Mouse (Mus musculus) limb, embryonic 15.5 days (tissue): Measurements from ENCODE around the gene Tmem107. TPM values are rescaled to one million over a fixed set of nuclear protein-coding genes. Genes with fewer than 3 reads are reported as not detected.

Source experiments
- ATAC-seq: fragments of 200-750 bp; cut with Nextera tagmentation; 2 replicates; pipeline ENCODE4 v1.8.0; 2017; ENCODE audit warnings: low read depth, moderate TSS enrichment; ENCODE audit not compliant: insufficient number of reproducible peaks, low FRiP score, low TSS enrichment
- H3K27ac ChIP-seq: fragments of 300-500 bp; sonication (generic); 2 replicates; pipeline ENCODE4 v1.5.1; 2015; ENCODE audit warnings: moderate library complexity, mild to moderate bottlenecking, inconsistent platforms
- H3K27me3 ChIP-seq: fragments of 300-500 bp; sonication (generic); 2 replicates; pipeline ENCODE4 v1.6.1; 2015; ENCODE audit warnings: inconsistent platforms
- H3K36me3 ChIP-seq: fragments of 300-500 bp; sonication (generic); 2 replicates; pipeline ENCODE4 v1.6.1; 2015; ENCODE audit warnings: inconsistent platforms
- H3K4me1 ChIP-seq: fragments of 300-500 bp; sonication (generic); 2 replicates; pipeline ENCODE4 v1.6.1; 2015; ENCODE audit warnings: inconsistent platforms
- H3K4me2 ChIP-seq: fragments of 300-500 bp; sonication (generic); 2 replicates; pipeline ENCODE4 v1.6.1; 2015; ENCODE audit warnings: mild to moderate bottlenecking, inconsistent platforms
- H3K4me3 ChIP-seq: fragments of 300-500 bp; sonication (generic); 2 replicates; pipeline ENCODE4 v1.5.1; 2015; ENCODE audit warnings: mild to moderate bottlenecking, inconsistent platforms
- H3K9ac ChIP-seq: fragments of 300-500 bp; sonication (generic); 2 replicates; pipeline ENCODE4 v1.6.1; 2015; ENCODE audit warnings: inconsistent platforms
- H3K9me3 ChIP-seq: fragments of 300-500 bp; sonication (generic); 2 replicates; pipeline ENCODE4 v1.6.1; 2016; ENCODE audit warnings: inconsistent platforms
- WGBS: fragments of 180-500 bp; shearing (Covaris S2); methylation state at CpG from one replicate; pipeline ENCODE4 v1.1.7; 2015; 5-methylcytosine and 5-hydroxymethylcytosine counted together
- polyA plus RNA-seq: library from polyadenylated mRNA; unstranded; fragments of >200 nt; fragmentation: Nextera tagmentation; extraction: Ambion mirVana; gene quantifications from 2 replicates; pipeline ENCODE4 v1.2.1, GENCODE M21; 2015

Gene Tmem107
- polyA plus RNA-seq, 1 experiment from 2014 or later = 64.8 TPM

- Histone ChIP-seq H3K9ac (peak overlapping the region; percentile 49; the same call in 1 of the 2 replicates), H3K27me3 (no peaks in the 10 kb centered on the region), H3K27ac (peak overlapping the region; percentile 80; the same call in 1 of the 2 replicates), H3K9me3 (no peaks in the 10 kb centered on the region), H3K4me2 (peak overlapping the region; percentile 93), H3K36me3 (peaks cover 28% of the 10 kb centered on the region), H3K4me3 (peak overlapping the region; percentile 79), H3K4me1 (peaks cover 26% of the 10 kb centered on the region)
- 9% methylated on average over 9 of the region's 9 CpGs for WGBS
- no peak for ATAC-seq
Observed at GRCm38 (mm10) chr11:69046395-69046774, 24.2 kb upstream of the Tmem107 start.

- Histone ChIP-seq H3K9ac (no peak overlapping the region), H3K27me3 (no peaks in the 10 kb centered on the region), H3K4me2 (peak overlapping the region; percentile 93), H3K36me3 (peaks cover 28% of the 10 kb centered on the region), H3K4me1 (peaks cover 26% of the 10 kb centered on the region), H3K9me3 (no peaks in the 10 kb centered on the region), H3K4me3 (no peak overlapping the region), H3K27ac (no peak overlapping the region)
- no peak for ATAC-seq
- WGBS = 87% methylated on average over 12 of the region's 12 CpGs
Observed at GRCm38 (mm10) chr11:69047592-69047991, 23.0 kb upstream of the Tmem107 start.

GRCm38 (mm10) chr11:69048151-69048550 is 22.5 kb upstream of the Tmem107 start:
- Histone ChIP-seq H3K27ac (no peak overlapping the region), H3K36me3 (peaks cover 28% of the 10 kb centered on the region), H3K4me2 (no peak overlapping the region), H3K4me3 (no peak overlapping the region), H3K9me3 (no peaks in the 10 kb centered on the region), H3K4me1 (peaks cover 26% of the 10 kb centered on the region), H3K27me3 (no peaks in the 10 kb centered on the region), H3K9ac (no peak overlapping the region; the same call in 1 of the 2 replicates)
- ATAC-seq = no peak
- WGBS = 91% methylated on average over 14 of the region's 14 CpGs

GRCm38 (mm10) chr11:69050748-69051147 is 19.9 kb upstream of the Tmem107 start:
- H3K27me3 ChIP-seq = no peaks in the 10 kb centered on the region
- H3K4me1 ChIP-seq = peaks cover 24% of the 10 kb centered on the region
- no peak overlapping the region for H3K4me3 ChIP-seq
- no peak overlapping the region for H3K9ac ChIP-seq
- no peak overlapping the region for H3K4me2 ChIP-seq
- peaks cover 34% of the 10 kb centered on the region for H3K36me3 ChIP-seq
- H3K9me3 ChIP-seq = no peaks in the 10 kb centered on the region
- WGBS = 88% methylated on average over 8 of the region's 8 CpGs
- no peak overlapping the region for H3K27ac ChIP-seq
- no peak for ATAC-seq

GRCm38 (mm10) chr11:69051771-69052170 is 18.8 kb upstream of the Tmem107 start:
- 92% methylated on average over 4 of the region's 4 CpGs for WGBS
- H3K4me1 ChIP-seq = peaks cover 18% of the 10 kb centered on the region
- peaks cover 34% of the 10 kb centered on the region for H3K36me3 ChIP-seq
- H3K27me3 ChIP-seq = no peaks in the 10 kb centered on the region
- no peak overlapping the region for H3K4me2 ChIP-seq
- no peaks in the 10 kb centered on the region for H3K9me3 ChIP-seq
- no peak overlapping the region for H3K4me3 ChIP-seq
- no peak overlapping the region for H3K27ac ChIP-seq
- no peak overlapping the region for H3K9ac ChIP-seq
- ATAC-seq = no peak

- Histone ChIP-seq H3K9me3 (no peaks in the 10 kb centered on the region), H3K4me2 (no peak overlapping the region), H3K4me1 (peaks cover 6% of the 10 kb centered on the region; the same call in 1 of the 2 replicates), H3K27me3 (no peaks in the 10 kb centered on the region), H3K9ac (no peak overlapping the region), H3K27ac (no peak overlapping the region), H3K36me3 (peaks cover 34% of the 10 kb centered on the region), H3K4me3 (no peak overlapping the region)
- 81% methylated on average over 2 of the region's 2 CpGs for WGBS
- ATAC-seq = no peak
Observed at GRCm38 (mm10) chr11:69052824-69053421, 17.7 kb upstream of the Tmem107 start.

- Histone ChIP-seq H3K27ac (no peak overlapping the region), H3K4me3 (no peak overlapping the region), H3K9me3 (no peaks in the 10 kb centered on the region), H3K9ac (no peak overlapping the region), H3K4me2 (no peak overlapping the region), H3K36me3 (peaks cover 27% of the 10 kb centered on the region), H3K4me1 (peaks cover 8% of the 10 kb centered on the region), H3K27me3 (no peaks in the 10 kb centered on the region)
- WGBS = 79% methylated on average over 3 of the region's 3 CpGs
- ATAC-seq = no peak
Observed at GRCm38 (mm10) chr11:69053848-69054247, 16.8 kb upstream of the Tmem107 start.

GRCm38 (mm10) chr11:69058265-69058664 is 12.3 kb upstream of the Tmem107 start:
- H3K4me3 ChIP-seq = peak overlapping the region; percentile 96
- no peak for ATAC-seq
- H3K27me3 ChIP-seq = no peaks in the 10 kb centered on the region
- H3K9ac ChIP-seq = peak overlapping the region; percentile 58; the same call in 1 of the 2 replicates
- H3K9me3 ChIP-seq = no peaks in the 10 kb centered on the region
- peaks cover 27% of the 10 kb centered on the region for H3K4me1 ChIP-seq
- peak overlapping the region; percentile 85 for H3K27ac ChIP-seq
- peaks cover 6% of the 10 kb centered on the region; the same call in 1 of the 2 replicates for H3K36me3 ChIP-seq
- WGBS = 57% methylated on average over 2 of the region's 2 CpGs
- H3K4me2 ChIP-seq = peak overlapping the region; percentile 64

GRCm38 (mm10) chr11:69058729-69059356 is 11.8 kb upstream of the Tmem107 start:
- Histone ChIP-seq H3K4me1 (peaks cover 27% of the 10 kb centered on the region), H3K4me3 (peak overlapping the region; percentile 96), H3K4me2 (peak overlapping the region; percentile 64), H3K9ac (peak overlapping the region; percentile 58), H3K9me3 (no peaks in the 10 kb centered on the region), H3K27me3 (no peaks in the 10 kb centered on the region), H3K27ac (peak overlapping the region; percentile 85), H3K36me3 (peaks cover 5% of the 10 kb centered on the region; the same call in 1 of the 2 replicates)
- ATAC-seq = peak; percentile 8; the same call in 1 of the 2 replicates
- WGBS = 1% methylated on average over 19 of the region's 19 CpGs

- under 1% methylated on average over 64 of the region's 64 CpGs for WGBS
- peak; percentile 91 for ATAC-seq
- no peaks in the 10 kb centered on the region for H3K9me3 ChIP-seq
Observed at GRCm38 (mm10) chr11:69059357-69059974, 11.1 kb upstream of the Tmem107 start, which contains the start of gene Borcs6. Borcs6 (plus strand) TSS chr11:69059717.

GRCm38 (mm10) chr11:69059975-69060411 is 10.6 kb upstream of the Tmem107 start:
- WGBS = under 1% methylated on average over 49 of the region's 49 CpGs
- H3K27me3 ChIP-seq = no peaks in the 10 kb centered on the region
- peak overlapping the region; percentile 86 for H3K9ac ChIP-seq
- H3K36me3 ChIP-seq = no peaks in the 10 kb centered on the region
- ATAC-seq = no peak
- no peaks in the 10 kb centered on the region for H3K9me3 ChIP-seq
- H3K4me2 ChIP-seq = peak overlapping the region; percentile 93
- peak overlapping the region; percentile 95 for H3K27ac ChIP-seq
- peak overlapping the region; percentile 96 for H3K4me3 ChIP-seq
- peaks cover 37% of the 10 kb centered on the region for H3K4me1 ChIP-seq

More at GRCm38 (mm10) chr11:69059357-69059974, 11.1 kb upstream of the Tmem107 start, which contains the start of gene Borcs6:
- Histone ChIP-seq H3K36me3 (no peaks in the 10 kb centered on the region), H3K27me3 (no peaks in the 10 kb centered on the region), H3K4me3 (peak within 1 kb of the TSS; percentile 96), H3K9ac (peak within 1 kb of the TSS; percentile 86), H3K4me2 (peak within 1 kb of the TSS; percentile 93), H3K4me1 (peaks cover 33% of the 10 kb centered on the region), H3K27ac (peak within 1 kb of the TSS; percentile 95)
